Mouse (Mus musculus) kidney, adult 2 months (tissue): ENCODE measurements around the gene Ankrd28. TPM values are rescaled to one million over a fixed set of nuclear protein-coding genes. Genes with fewer than 3 reads are reported as not detected.

Experiments used
- DNase-seq: peaks from one replicate; pipeline ENCODE4 v3.0.0; 2021
- H3K27ac ChIP-seq: fragments of 200-500 bp; 2 replicates; pipeline ENCODE4 v1.5.1; 2012; ENCODE audit warnings: low read depth, low read length, control low read depth, inconsistent platforms; ENCODE audit not compliant: insufficient read depth
- H3K27me3 ChIP-seq: fragments of 200-500 bp; replicated peaks from 2 replicates; pipeline ENCODE4 v1.6.1; 2012; ENCODE audit warnings: mild to moderate bottlenecking, moderate library complexity, low read length, inconsistent platforms; ENCODE audit not compliant: control insufficient read depth, insufficient read depth
- H3K36me3 ChIP-seq: fragments of 200-500 bp; 2 replicates; pipeline ENCODE4 v1.6.1; 2012; ENCODE audit warnings: mild to moderate bottlenecking, moderate library complexity, low read length, inconsistent platforms; ENCODE audit not compliant: control insufficient read depth, insufficient read depth
- H3K4me1 ChIP-seq: fragments of 200-500 bp; 2 replicates; pipeline ENCODE4 v1.6.1; 2011; ENCODE audit warnings: low read length; ENCODE audit not compliant: control insufficient read depth, insufficient read depth
- H3K4me3 ChIP-seq: fragments of 200-500 bp; 2 replicates; pipeline ENCODE4 v1.5.1; 2011; ENCODE audit warnings: mild to moderate bottlenecking, low read depth, low read length, control low read depth; ENCODE audit not compliant: insufficient read depth
- CTCF ChIP-seq: fragments of 200-500 bp; conservative IDR thresholded peaks from 2 replicates; pipeline ENCODE4 v1.5.1; 2011; ENCODE audit warnings: low read depth, mild to moderate bottlenecking, control low read depth, low read length, moderate library complexity, mixed read lengths; ENCODE audit not compliant: insufficient read depth, insufficient read length
- POLR2A ChIP-seq: fragments of 200-500 bp; IDR thresholded peaks from one replicate; pipeline ENCODE4 v1.6.1; 2011; ENCODE audit warnings: low read depth, low read length, control low read depth
- WGBS: fragments of 180-500 bp; shearing (Covaris S2); methylation state at CpG from one replicate; pipeline ENCODE4 v1.1.7; 2018; 5-methylcytosine and 5-hydroxymethylcytosine counted together
- polyA plus RNA-seq: library from polyadenylated mRNA; depleted of rRNA; stranded (reverse); fragments of >200 nt; gene quantifications from 2 replicates; pipeline ENCODE4 v1.2.3, GENCODE M21; 2012

Gene Ankrd28
- polyA plus RNA-seq, 1 experiment = 7.0 TPM

DNA sequence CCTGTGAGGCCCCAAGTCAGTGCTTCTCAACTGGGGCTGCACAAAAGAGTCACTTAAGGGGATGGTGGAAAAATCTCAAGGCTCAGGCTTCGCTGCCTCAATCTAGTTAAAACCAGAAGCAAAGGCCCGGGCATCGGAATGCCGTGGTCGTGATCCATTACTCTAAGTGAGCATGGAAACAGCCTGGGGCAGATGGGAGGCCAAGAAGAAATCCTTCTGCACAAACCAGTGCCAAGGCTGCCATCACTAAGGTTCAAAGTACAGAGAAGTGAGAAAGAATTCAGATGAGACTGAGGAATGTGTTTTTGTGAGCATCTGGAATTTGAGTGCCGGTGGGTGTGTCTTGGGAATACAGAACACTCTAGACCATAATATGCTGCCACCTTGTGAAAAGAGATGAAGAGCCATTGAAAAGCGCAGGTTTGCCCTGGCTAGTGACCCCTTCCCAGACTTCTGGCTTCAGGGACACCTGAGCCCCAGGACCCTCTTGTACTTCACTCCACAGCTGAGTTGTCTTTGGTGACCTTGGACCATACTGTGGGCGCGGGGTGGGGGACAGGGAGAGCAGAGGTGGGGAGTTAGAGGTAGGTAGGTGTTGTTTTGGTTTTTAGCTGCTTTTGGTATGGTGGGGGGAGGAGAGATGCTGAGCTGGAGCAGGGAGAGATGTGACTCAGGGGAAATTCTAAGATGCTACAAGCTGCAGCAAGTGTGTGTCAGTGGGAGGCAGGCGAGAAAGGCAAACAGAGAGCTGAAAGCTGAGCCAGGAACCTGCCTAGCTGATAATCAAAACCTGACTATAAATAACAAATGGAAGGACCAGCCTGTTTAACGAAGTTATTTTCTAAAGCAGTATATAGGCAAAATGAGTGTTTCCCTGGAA, 26.9 kb upstream of the Ankrd28 start:
- Histone ChIP-seq H3K36me3 (no peaks in the 10 kb centered on the region), H3K4me3 (no peak overlapping the region), H3K4me1 (0 out of 2 replicates have a peak, but pooled peaks cover 2% of the 10 kb centered on the region), H3K27ac (0 out of 2 replicates have a peak overlapping the region, but pooled peaks have one; percentile 20), H3K27me3 (no peaks in the 10 kb centered on the region)
- TF ChIP-seq CTCF = no peak
- TF ChIP-seq POLR2A = no peak
- 42% methylated on average over 11 of the region's 11 CpGs for WGBS
- DNase-seq = peak; percentile 76

DNA sequence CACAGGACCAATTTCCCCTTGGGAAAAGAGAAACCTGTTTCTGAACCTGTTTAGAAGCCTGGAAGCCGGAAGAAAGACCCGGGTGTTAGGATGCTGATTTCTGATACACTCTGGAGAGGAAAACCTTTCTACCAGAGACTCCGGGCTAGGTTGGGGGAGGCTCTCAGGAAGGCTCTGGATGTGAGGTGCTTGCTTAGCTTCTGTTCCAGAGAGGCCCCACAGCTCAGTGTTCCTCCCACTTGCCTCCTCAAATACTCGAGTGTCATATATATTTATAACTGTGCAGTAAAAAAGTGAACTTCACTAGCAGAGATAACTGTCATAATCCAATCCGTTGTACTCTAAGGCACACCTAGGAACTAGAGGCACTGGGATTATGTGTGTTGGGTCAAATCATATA, 25.6 kb upstream of the Ankrd28 start:
- TF ChIP-seq CTCF = no peak
- TF ChIP-seq POLR2A = no peak
- no peak for DNase-seq
- WGBS = 52% methylated on average over 5 of the region's 5 CpGs
- Histone ChIP-seq H3K36me3 (no peaks in the 10 kb centered on the region), H3K27ac (no peak overlapping the region), H3K4me1 (0 out of 2 replicates have a peak, but pooled peaks cover 2% of the 10 kb centered on the region), H3K27me3 (no peaks in the 10 kb centered on the region), H3K4me3 (no peak overlapping the region)

DNA sequence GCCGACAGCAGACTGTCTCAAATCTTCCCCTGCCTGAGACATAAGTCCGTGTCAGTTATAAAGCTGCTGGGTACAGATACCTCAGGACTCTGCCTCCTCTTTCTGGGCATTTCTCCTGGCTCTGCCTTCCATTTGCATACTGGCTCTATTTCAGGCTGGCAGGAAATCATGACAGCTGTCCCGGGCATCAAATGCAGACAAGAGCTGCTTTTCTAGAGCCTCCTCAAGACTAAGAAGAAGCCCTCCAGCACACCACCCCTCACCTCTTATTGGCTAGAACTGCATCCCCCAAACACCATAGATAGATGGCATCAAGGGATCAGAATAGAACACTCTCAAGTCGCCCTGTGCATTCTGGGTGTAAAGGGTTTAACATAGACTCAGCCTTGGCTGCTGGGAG, 24.2 kb upstream of the Ankrd28 start:
- no peak overlapping the region for H3K27ac ChIP-seq
- TF ChIP-seq CTCF (no peak), POLR2A (no peak)
- DNase-seq = no peak
- 0 out of 2 replicates have a peak, but pooled peaks cover 2% of the 10 kb centered on the region for H3K4me1 ChIP-seq
- H3K27me3 ChIP-seq = no peaks in the 10 kb centered on the region
- 73% methylated on average over 4 of the region's 4 CpGs for WGBS
- no peak overlapping the region for H3K4me3 ChIP-seq
- no peaks in the 10 kb centered on the region for H3K36me3 ChIP-seq

DNA sequence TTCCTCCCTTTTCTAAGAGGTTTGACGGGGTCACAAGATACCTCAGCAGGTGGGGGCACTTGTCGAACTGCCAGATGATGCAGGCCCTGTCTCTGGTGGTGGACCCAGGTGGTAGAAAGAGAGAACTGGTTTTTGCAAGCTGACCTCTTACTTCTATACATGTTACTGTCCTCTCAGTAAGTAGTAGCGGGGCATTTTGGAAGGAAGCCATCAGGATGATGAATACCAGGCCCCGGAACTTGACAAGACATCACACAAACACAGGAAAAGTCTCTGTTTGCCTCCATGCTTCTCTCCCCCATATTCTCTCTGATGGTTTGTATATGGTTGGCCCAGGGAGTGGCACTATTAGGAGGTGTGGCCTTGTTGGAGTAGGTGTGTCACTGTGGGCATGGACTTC, 13.1 kb upstream of the Ankrd28 start:
- no peak for DNase-seq
- Histone ChIP-seq H3K4me3 (no peak overlapping the region), H3K4me1 (no peaks in the 10 kb centered on the region), H3K27ac (no peak overlapping the region), H3K36me3 (no peaks in the 10 kb centered on the region), H3K27me3 (no peaks in the 10 kb centered on the region)
- WGBS = 75% methylated on average over 4 of the region's 4 CpGs
- TF ChIP-seq CTCF (no peak), POLR2A (no peak)

DNA sequence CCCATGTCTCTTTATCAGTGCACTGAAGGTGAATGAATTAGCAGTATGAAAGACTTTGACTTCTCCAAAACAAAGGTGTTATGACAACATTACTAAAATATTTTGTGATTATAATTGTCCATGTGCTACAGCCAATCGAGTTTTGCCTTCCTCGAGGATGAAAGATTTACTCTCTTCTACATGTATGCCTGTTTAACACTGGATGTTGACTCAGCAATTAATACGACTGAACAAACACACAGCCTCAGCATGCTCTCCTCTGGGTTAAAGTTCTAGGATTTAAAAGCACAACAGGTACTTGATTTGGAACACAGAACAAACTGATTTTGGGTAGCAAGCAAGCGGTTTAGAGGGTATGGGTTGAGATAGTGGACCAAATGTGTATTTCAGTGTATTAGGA, 1.6 kb upstream of the Ankrd28 start:
- H3K27ac ChIP-seq = no peak overlapping the region
- WGBS = 30% methylated on average over 4 of the region's 4 CpGs
- no peaks in the 10 kb centered on the region for H3K36me3 ChIP-seq
- peak; percentile 42 for DNase-seq
- H3K4me1 ChIP-seq = no peaks in the 10 kb centered on the region; the same call in 1 of the 2 replicates
- no peaks in the 10 kb centered on the region for H3K27me3 ChIP-seq
- no peak overlapping the region for H3K4me3 ChIP-seq
- TF ChIP-seq POLR2A (no peak), CTCF (no peak)

DNA sequence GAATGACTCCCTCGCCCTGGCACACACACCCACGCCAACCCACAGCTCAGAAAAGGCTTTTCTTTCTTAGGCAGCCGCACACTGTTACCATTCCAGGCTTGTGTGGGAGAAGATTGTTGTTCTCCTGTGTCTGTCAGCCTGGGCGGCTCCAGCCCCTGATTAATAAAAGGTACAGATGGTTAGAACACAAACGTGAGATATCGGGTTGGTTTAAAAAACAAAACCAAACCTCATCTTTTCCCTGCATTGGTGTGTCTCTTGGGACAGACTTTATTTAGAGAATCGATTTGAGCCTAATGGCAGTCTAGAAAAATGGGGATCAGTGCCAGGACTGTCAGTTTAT, 890 bp upstream of the Ankrd28 start:
- Histone ChIP-seq H3K27ac (no peak overlapping the region; the same call in 1 of the 2 replicates), H3K27me3 (no peaks in the 10 kb centered on the region), H3K4me3 (0 out of 2 replicates have a peak overlapping the region, but pooled peaks have one; percentile 66), H3K4me1 (no peaks in the 10 kb centered on the region; the same call in 1 of the 2 replicates), H3K36me3 (no peaks in the 10 kb centered on the region)
- DNase-seq = no peak
- TF ChIP-seq CTCF = no peak
- no peak for TF ChIP-seq POLR2A
- 3% methylated on average over 7 of the region's 7 CpGs for WGBS

DNA sequence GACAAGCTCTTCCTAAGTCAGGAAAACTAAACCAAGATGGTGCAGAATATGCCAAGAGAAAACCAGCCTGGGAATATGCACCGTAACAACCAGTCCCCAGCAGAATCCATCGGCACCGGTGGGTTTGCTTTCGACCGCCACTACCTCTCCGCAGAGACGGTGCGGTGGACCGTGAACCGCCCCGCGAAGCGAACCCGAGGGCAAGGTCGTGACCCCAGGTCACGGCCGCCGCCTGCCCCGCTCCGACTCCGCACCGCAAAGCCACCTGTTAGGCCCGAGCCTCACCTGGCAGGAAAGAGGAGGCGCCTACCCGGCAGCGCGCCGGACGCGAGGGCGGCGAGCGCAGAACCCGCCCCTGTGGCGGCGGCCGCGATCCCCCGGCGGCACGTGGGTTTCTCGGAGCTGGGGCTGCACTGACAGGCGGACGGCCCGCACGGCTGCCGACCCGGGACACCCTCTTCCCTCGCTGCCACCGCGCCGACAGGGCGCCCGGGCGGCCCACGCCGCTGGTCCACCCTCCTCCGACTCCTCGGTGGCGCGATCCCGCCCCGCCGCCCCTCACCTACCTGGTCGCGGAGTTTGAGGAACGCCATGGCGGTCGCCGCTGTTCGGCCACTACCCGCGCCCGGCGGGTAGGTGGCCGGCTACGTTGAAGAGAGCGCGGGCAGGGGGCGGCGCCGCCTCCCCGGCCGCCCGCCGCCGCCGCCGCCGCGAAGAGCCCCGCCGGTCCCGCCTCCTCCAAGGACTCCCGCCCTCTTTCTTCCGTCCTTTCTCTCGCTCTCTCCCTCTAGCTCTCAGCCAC, 489 bp downstream of the Ankrd28 start:
- no peaks in the 10 kb centered on the region for H3K27me3 ChIP-seq
- H3K4me1 ChIP-seq = no peaks in the 10 kb centered on the region; the same call in 1 of the 2 replicates
- H3K4me3 ChIP-seq = peak overlapping the region; percentile 99
- DNase-seq = peak; percentile 75
- TF ChIP-seq POLR2A = no peak
- no peak for TF ChIP-seq CTCF
- under 1% methylated on average over 78 of the region's 97 CpGs for WGBS
- no peaks in the 10 kb centered on the region for H3K36me3 ChIP-seq
- peak overlapping the region; percentile 70 for H3K27ac ChIP-seq
